Mouse (Mus musculus) heart, postnatal 36 days (tissue): ENCODE measurements around the gene Tspan3. TPM values are rescaled to one million over a fixed set of nuclear protein-coding genes. Genes with fewer than 3 reads are reported as not detected.

ENCODE experiments used
- DNase-seq, 2 experiments: peaks; one replicate each; pipeline ENCODE4 v3.0.0; 2021 to 2022
- intact Hi-C: fragments of 180-260 bp; cut with DNase I; formaldehyde crosslinking; loops from one replicate; pipeline ENCODE4 v1.15.1; 2025
- total RNA-seq, 2 experiments: library from RNA; stranded (reverse); gene quantifications; 2 replicates each; pipeline ENCODE4 v1.2.3; 2021

Gene Tspan3
- total RNA-seq, 2 experiments from 2014 or later: 183 to 184 TPM

DNA sequence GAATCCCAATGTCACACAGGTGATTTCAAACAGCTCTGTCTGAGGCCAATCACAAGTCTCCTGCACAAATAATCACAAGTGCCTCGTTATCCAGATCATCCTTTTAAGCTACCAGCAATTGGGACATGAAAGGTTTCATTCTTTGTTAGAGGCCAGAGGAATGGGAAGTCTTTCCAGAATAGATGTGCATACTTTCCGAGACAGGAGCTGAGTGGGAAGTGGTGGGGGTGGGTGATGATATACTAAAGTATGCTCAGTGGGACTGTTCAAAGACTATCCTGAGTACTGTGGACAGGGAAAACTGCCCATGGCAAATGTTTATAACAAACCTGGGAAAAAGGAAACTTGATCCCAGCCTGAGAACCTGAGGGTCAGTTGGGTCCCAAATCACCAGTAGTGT, 5.8 kb downstream of the Tspan3 start:
- intact Hi-C loops: no loop called here

DNA sequence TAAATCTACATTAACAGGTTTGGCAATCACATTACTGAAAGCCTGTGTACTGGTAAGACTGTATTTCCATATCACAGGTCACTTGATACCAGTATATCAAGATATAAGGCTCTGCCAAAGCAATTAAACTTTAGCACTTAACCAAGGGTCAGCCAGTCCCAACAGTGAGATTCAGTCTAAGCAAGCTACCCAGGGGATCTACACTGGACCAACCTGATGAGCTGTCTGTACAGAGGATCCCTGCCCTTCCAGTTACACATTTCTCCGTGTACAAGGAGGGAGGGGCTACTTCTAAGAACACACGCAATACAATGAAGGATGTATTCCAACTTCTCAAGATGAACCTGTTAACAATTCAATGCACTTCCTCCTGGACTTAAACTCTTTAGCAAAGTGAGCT, 7.2 kb downstream of the Tspan3 start:
- intact Hi-C loops: no loop called here
- DNase-seq: no peak

More for the DNA sequence above, 5.8 kb downstream of the Tspan3 start:
- no peak for DNase-seq

DNA sequence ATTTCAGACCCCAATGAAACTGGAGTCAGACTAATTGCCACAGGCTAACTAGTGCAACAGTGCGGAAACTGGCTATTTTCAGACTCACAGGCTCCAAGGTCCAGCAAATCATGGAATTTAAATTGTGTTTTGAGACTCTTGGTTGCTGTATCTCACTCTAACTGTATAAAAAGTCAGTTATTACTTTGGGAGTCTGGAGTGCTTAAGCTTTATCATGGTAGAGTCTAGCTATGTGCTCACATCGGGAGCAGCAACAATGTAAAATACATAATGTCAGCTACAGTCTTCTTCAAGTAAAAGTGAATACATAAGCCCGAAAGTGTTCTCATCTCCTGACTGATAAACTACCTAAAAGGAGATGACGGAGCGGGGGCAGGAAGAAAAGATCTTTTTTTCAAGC, 10.7 kb downstream of the Tspan3 start:
- intact Hi-C loops: no loop called here
- DNase-seq: no peak

DNA sequence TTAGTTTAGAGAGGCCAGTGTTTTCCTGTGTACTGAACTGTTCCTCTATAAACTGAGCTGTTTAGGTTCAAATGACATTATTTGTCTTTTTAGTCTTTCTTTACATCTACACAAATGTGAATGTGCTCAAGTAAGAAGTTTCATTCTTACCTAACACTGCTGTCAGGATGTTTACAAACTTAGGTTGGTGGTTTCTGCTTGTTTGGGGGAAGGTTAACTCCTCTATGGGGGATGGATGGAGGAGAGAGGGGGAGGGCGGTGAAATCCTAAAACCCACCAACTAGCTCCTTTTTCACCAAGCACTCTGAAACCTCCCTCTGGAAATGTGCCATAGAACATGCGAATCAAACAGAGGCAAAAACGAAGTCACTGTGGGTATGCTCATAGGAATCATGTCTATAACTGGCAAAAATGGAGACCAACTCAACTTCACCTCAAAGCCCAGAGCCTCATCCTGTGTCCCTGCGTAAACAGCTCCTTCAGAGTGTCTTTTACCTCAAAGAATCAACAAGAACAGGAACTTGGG, 12.7 kb downstream of the Tspan3 start:
- intact Hi-C loops: no loop called here
- no peak for DNase-seq

DNA sequence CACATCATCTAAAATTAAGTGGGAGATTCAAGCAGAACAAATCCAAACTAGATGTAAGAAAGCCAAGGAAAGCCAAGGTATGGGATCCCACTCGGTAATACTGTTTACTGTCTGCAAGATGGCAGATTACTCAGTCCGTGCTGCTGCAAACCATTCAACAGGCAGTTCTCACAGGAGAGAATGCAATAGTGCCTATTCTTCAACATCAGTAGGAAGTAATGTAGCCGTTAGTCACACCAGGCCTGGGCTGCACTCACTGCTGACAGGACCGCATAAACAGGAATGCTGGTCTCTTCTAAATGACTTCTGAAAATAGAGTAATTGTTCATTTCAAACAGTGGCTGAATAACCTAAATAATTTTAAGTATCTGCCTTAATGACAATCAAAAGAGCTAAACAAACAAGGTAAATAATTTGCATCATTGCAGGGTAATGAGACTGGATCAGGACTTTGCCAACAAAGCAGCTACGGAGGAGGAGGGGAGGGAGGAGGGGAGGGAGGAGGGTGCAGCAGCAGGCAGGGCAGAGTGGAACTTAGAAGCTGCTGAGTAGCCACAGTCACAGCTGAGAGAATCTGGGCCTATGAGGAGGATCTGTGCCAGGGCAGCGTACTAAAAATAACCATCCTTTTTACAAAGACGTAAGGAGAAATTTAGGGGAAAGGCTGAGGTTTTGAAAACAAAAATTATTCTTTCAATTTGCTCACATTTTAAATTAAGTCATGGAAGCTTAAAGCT, 13.4 kb downstream of the Tspan3 start:
- intact Hi-C loops: no loop called here
- DNase-seq: peak in 1 of 2 experiments; percentile 36

DNA sequence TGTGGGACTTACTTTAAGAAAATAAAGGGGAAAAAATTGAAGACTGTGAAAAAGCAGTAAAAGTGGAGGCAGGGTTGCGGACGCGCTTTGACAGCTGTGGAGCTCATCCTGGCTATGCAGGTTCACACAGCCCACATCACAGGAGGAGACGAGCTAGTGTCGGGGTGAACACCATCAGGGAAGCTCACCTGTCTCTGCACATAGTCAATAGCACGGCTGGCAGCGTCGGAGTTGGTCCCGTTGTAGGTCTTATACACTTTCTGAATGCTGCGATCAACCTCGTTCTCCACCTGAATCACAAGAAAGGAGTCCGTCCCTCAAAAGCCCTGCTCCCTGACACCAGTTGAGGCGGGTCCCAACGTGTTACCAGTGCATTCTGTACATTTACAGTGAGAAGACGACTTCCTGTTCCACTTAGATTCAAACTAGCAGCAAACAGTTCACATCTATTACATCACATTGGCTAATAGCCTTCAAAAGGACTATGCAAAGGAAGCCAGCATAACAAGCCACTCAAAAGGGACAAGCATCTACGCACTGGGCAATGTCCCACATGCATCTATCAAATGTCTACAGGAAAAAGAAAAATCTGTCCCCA, 18.9 kb downstream of the Tspan3 start:
- intact Hi-C loops: no loop called here
- no peak for DNase-seq

DNA sequence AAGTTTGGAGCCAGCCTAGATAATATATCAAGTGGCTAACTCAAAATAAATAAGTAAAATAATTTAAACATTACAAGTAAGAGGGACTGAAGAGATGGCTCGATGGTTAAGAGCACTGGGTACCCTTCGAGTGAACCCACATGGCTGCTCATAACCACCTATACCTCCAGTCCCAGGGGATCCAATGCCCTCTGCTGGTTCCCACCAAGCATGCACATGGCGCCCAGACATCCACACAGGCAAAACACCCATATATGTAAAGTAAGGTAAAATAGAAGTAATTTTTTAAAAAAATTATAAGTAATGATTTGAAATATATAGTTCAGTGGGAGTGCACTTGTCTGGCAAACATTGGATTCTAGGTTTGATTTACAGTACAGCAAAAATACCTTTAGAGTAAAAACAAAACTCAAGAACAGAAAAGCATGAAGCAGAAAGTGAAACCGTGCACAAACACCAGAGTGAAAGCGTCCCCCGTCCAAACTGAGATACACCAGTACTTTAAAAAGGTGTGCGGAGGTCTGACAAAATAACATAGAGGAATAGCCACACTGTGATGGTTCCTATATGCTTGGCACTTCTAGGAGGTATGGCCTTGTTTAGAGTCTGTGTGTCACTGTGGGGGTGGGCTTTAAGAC, 20.8 kb downstream of the Tspan3 start:
- intact Hi-C loops: no loop called here
- DNase-seq: no peak

DNA sequence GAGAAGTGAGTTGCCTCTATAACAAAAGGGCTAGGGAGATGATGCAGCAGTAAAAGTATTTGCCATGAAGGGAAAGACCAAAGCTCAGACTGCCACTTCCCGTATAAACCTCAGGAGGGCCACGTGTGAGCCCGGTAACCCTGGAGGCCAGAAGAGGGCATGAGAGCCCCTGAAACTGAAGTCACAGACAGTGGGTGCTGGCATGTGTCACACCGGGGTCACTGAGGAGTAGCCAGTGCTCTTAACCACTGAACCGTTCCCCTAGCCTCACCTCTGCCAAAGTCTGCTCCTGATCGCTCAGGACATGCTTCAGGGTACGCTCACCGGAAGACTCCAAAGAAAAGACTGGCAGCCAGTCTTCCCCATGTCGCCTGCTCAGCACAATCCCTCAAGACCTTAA, 23.5 kb downstream of the Tspan3 start:
- intact Hi-C loops: no loop called here
- DNase-seq: no peak

DNA sequence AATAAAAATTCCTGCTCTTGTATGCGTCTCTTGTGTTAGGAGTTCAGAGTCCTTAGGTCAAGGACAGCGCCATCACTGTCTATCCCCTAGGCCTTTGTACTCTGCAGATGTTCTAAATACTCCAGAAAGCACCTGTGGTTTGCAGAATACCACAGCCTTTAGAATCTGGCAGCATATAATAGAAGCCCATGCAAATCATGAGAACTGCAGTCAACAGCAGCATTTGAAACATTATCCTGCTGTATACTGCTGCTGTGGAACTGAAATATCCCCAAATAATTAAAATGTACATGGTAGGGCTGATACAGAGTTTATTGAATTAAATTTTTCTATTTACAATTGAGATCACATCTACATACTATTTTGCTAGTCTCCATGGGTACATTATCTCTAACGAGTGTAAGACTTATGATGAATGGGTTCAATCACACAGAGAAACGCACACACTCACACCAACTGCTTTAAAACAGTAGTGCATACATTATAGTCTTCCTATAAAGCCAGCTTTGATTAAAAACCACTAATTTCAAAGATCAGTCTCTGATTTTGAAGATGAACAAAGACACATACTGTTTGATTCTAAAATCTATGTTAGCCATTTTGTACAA, 29.6 kb downstream of the Tspan3 start:
- intact Hi-C loops: no loop called here
- DNase-seq: no peak

DNA sequence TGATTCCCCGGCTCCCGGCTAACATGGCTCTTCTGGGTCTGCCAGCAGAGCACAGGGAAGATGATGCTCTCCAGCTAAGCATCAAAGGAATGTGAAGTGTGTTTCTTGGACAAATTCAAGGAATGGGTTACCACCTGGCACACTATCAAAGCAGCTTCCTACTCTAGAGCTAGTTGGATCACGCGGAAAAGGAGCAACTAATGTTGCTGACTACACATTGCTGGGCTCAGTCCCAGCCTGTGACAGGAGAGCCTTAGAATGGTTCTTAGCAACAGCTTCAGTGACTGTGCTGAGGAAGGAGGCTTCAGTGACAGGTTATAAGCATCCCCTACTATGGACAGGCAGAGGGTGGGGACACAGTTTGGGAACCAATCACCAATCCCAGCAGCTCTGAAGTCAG, 30.7 kb downstream of the Tspan3 start:
- intact Hi-C loops: no loop called here
- DNase-seq: no peak

DNA sequence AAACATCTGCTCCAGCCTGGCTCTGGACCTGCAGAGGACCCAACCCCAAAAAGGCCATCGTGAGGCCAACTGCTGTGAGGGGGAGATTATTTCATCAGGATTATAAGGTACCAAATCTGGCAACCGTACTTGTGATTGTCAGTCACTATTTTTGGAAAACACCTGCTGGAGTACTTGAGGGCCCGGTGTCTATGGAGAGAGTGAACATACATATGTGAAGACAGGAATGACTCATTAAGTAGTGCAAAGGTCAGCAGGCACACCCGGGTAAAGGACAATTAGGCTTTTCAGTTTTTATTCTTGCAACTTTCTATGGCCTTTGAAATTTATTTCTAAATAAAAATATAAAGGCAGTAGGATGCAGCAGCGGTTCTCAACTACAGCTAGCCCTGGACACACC, 31.3 kb downstream of the Tspan3 start:
- intact Hi-C loops: no loop called here
- DNase-seq: no peak

DNA sequence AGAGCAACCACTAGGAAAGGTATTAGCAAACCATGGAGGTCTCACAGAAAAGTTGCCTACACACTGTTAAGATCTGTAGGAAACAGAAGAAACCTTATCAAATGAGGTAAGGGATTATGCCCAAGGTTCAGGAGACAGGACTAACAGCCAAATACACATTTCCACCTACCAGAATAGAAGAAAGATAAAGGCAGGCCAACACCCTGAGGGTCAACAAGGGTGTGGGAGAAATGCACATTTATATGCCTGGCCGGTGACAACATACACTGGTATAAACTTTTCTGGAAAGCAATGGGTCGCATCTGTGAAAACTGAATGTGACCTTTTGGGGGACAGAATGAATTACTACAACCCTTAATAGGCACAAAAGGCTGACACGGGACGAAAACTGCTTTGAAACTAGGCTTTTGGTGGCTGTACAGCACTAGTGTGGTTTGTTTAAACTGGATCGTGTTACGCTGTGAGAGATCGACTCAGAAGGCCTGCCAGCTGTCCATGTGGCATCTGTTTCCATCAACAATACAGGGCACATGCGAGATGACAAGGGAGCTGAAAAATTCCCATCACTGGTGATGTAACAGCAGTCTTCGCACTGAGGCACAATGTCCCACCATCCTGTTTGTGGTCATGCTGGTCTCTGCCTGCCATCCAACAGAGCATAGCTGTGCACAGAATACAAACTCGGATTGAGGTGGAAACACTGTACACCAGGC, 33.3 kb downstream of the Tspan3 start:
- DNase-seq: no peak
- intact Hi-C loops: no loop called here

DNA sequence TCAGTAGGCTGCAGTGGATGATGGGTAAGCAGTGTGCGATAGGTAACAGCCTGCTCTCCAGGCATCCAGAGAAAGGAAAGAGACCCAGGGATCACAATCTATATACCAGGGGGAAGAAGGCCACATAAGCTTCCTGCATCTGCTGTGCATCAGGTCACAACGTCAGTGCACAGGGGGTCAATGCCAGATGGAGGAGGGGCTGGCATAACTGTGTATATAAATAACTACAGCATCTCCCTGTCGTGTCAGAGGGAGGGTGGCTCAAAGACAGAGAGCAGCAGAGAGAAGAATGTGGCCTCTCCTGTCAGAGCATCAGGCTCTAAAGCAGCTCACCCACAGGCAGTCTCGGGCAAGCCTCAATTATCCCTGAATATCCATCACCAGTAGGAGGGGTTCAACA, 34.7 kb downstream of the Tspan3 start:
- DNase-seq: no peak
- intact Hi-C loops: no loop called here

DNA sequence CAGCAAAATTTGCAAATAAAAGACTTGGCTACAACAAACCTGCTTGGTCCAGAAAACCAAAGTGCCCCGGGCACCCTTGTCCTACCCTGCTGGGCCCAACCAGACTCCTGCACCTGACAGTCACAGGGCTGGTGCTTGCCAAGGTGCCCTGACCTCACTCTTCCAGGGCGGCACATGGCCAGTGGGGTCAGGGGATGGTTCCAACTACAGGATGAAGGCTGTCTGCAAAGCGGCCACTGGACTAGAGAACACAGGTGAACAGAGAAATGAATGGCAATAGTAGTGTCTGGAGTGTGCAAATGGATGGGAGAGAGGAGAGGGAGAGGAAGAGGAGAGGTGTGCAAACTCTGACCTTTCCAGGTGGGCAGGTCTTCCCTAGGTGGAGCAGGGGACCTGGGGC, 35.3 kb downstream of the Tspan3 start:
- no peak for DNase-seq
- intact Hi-C loops: no loop called here

DNA sequence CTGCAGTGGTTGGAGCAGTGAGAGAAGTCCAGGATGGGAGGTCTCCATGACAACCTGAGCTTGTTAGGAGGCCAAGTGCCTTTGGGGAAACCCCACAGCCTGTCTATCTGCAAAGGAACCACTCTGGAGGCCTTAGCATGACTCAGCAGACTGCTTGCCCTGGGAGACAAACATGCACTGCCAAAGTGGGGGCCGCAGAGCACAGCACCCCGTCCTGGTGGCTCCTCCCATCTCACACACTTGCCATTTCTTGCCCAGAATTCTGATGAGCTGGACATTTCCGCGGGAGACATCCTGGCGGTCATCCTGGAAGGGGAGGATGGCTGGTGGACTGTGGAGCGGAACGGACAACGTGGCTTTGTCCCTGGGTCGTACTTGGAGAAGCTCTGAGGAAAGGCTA, 36.9 kb downstream of the Tspan3 start:
- DNase-seq: no peak
- intact Hi-C loops: no loop called here

DNA sequence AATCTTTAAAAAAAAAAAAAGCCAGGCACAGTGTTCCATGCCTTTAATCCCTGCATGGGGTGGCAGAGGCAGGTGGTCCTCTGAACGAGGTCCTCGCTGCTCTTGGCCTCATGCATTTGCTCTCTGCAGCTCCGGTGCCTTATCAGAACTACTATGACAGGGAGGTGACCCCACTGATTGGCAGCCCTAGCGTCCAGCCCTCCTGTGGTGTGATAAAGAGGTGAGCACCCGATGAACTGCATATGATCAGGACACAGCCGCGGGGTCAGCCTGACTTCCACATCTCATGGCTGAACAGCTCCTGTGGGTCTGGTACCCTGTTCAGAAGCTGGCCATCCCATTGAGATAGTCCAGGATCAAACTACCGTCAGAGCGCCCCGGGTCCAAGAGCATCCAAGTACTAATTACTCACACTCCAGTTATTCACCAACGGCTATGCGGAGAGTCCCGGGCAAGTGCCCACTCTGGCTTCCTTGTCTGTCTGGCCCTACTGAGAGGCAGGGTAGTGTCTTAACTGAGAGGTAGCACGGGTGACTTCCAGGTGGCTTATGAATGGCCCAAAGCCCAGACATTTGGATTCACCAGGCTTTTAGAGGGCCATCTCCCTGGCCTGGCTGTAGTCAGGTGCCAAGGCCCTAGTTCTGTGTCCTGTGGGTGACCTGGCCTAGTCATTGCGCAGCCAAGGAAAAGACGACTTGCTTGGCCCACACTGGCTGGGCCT, 38.7 kb downstream of the Tspan3 start:
- no peak for DNase-seq
- intact Hi-C loops: no loop called here

DNA sequence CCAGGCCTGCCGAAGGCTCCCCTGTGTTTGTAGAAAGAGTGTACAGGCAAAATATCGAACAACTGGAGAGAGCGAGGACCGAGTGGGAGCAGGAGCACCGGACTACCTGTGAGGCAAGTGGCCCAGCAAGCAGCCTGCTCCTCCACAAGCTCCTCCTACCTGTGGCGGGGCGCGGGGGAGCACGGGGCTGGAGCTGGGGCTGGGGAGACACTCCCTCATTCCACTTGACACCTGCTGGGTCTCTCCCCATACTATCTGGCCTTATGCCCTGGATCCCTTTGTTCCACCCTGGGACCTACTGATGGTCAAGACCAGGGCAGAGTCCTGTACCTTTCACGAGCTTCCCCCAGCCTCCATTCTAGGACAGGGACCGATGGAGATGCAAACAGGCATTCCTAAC, 40.7 kb downstream of the Tspan3 start:
- no peak for DNase-seq

DNA sequence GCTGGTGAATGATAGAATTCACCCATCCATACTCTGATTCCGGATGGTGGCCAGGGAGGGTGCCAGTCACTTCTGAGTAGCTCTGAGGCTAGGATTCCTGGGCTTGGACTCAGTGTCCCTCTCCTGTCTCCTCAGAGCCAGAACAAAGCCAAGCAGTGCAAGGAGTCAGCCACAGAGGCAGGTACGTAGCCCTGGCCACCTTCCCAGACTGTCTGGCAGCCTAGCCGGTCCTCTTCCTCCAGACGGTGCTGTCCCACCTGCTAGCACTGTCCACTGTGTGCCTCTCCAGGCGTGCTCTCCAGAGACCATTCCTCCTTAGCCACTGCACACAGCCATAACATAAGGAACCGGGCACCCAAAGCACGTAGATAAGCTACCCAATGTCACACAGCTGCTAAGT, 41.7 kb downstream of the Tspan3 start:
- no peak for DNase-seq
- intact Hi-C loops: no loop called here

More for the DNA sequence above, 40.7 kb downstream of the Tspan3 start:
- intact Hi-C loops: no loop called here

DNA sequence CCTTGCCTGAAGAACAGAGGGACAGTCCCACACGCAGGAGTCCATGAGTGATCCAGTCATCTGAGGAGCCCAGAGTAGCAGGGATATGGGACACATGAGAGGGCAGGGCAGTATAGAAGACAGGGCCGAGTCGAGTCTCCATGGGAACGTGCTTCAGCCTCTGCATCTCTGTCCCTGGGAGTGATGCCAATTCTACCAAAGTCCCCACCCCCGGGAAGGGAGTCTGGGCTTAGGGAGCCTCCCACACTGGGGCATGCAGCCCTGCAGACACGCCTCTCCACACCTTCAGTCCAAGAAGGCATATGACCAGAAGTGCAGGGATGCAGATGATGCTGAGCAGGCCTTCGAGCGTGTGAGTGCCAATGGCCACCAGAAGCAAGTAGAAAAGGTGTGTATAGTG, 42.3 kb downstream of the Tspan3 start:
- no peak for DNase-seq
- intact Hi-C loops: no loop called here

DNA sequence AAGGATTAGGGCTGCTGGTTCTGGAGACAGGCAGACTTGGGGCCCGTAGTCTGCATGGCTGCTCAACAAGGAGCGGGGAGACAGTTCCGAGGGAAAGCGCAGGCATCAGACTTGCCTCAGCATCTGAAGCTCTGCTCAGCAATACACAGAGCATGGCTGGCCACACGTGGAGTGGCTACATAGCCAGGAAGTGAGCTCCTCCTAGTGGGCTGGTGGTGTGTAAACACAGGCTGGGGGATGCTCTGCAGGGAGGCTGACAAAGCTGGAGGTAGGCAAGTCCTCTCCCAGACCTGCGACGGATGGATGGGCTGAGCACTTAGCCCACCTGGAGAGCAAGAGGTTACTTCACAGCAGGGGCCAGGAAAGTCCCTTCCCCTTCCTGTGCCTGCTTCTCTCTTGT, 44.2 kb downstream of the Tspan3 start:
- intact Hi-C loops: loop anchor here (2.0 kb wide), 1 partner anchor 96 kb away; no protein-coding TSS in a partner anchor
- no peak for DNase-seq
